Mouse (Mus musculus) spleen, adult 2 months (tissue): Measurements from ENCODE around the gene Ptprg.

Experiments used
- CTCF ChIP-seq: fragments of 200-500 bp; IDR thresholded peaks from 2 replicates; pipeline ENCODE4 v1.5.1; 2011; ENCODE audit warnings: mild to moderate bottlenecking, inconsistent platforms; ENCODE audit not compliant: insufficient read depth, insufficient read length, insufficient replicate concordance; ENCODE audit errors: extremely low read depth
- POLR2A ChIP-seq: fragments of 200-500 bp; IDR thresholded peaks from 2 replicates; pipeline ENCODE4 v1.6.1; 2011; ENCODE audit warnings: low read depth, low read length, inconsistent platforms

- TF ChIP-seq CTCF (no peak), POLR2A (no peak)
These were observed 84.3 kb downstream of the Ptprg start for GRCm38 (mm10) chr14:11637673-11638072.
